Mouse (Mus musculus): ENCODE measurements around the gene Chaf1a.

DNA sequence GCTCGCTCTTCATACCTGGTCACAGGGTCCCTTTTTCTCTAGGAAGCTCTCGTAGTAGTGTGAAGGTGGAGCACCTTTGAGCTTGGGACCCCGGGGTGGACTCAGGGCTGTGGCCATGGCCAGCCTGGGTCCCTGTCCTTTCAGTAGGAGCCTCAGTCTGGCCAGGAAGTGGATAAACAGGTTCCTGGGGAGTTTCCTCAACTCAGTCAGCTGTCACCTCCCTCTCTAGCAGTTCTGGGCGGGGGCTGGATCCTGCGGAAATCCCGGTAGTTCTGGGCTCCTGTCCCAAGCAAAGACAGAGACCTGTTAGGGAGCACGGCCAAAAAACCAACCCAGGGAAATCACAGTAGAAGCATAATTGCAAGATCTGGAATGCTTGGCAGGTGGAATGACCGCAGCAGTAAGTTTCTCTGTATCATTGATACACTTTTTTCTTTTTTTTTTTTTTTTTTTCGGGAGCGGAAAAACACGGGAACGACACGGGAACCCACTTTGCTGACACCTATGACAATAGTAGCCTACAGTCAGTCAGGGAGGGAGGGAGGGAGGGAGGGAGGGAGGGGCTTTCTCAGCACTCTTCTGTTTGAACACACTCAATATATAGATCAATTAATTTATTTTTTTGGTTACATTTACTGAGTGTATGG is 34.7 kb upstream of the Chaf1a start, which contains the start of the genes Stap2 and Mpnd:
- TF ChIP-seq CTCF (IDR thresholded peaks at IDR 0.05; ENCODE audit: low read depth) (no peak), EP300 (IDR thresholded peaks at IDR 0.05; ENCODE audit: low read depth) (no peak)
